ENCODE assay signal across 20 mouse cellular contexts in genomic region chr1:21919276-21919675, GRCm38 (mm10). TPM values are rescaled to one million over a fixed set of nuclear protein-coding genes. Genes with fewer than 3 reads are reported as not detected.
DNase-seq lines count a peak whose midpoint lies in the region; ATAC-seq and TF ChIP-seq lines count a peak whose summit lies in the region.
"Had no signal": no experiment of that assay in that cellular context is flagged by ENCODE, and none has a peak within 500 bp of the region (broad histone marks: within the 10 kb centered on the region; RNA-seq: fewer than 3 reads in every experiment).

No protein-coding gene starts in this region.

- WGBS in kidney, postnatal 0 days: 66% methylated on average over 6 of the region's 6 CpGs
- WGBS in kidney, embryonic 14.5 days: 56% methylated on average over 6 of the region's 6 CpGs
- WGBS in midbrain, embryonic 14.5 days: 35% methylated on average over 6 of the region's 6 CpGs

- DNase-seq in kidney, postnatal 0 days (ENCODE audit: low spot score): peak; percentile 24
- peak; percentile 37 for DNase-seq in Muller cell, postnatal 12 days (ENCODE audit: inconsistent ontology term)
- peak; percentile 6 for DNase-seq in Patski (ENCODE audit: low read depth, low spot score)
- DNase-seq in midbrain, embryonic 14.5 days: peak; percentile 24
- no peak for DNase-seq in right cerebral cortex, postnatal 36 days (ENCODE audit: low spot score in 2 of 2)
- DNase-seq in ovary, postnatal 36 days (ENCODE audit: low spot score): no peak
- DNase-seq in cerebellum, postnatal 10 days: no peak
- DNase-seq: cerebellum, adult 11 months; cerebellum, postnatal 25 days; forebrain, postnatal 0 days; gastrocnemius, postnatal 14 days; heart, adult 2 months; heart, postnatal 14 days; kidney, adult 18-20 months; liver, embryonic 13.5 days; thymus, postnatal 4 days had no signal

- H3K9me3 ChIP-seq in kidney, postnatal 0 days (replicated peaks; ENCODE audit: low read length): no peaks in the 10 kb centered on the region
- no peaks in the 10 kb centered on the region for H3K9me3 ChIP-seq in kidney, embryonic 14.5 days (ENCODE audit: control insufficient read depth, low read length)
- H3K9me3 ChIP-seq in midbrain, embryonic 14.5 days (ENCODE audit: control insufficient read depth, low read length): no peaks in the 10 kb centered on the region
- H3K9me3 ChIP-seq: embryonic facial prominence, embryonic 12.5 days; liver, embryonic 13.5 days had no signal

- no peak overlapping the region for H3K27ac ChIP-seq in kidney, postnatal 0 days
- H3K27ac ChIP-seq in kidney, embryonic 14.5 days (ENCODE audit: low read depth, low read length): no peak overlapping the region
- no peak overlapping the region for H3K27ac ChIP-seq in midbrain, embryonic 14.5 days (replicated peaks; ENCODE audit: low read depth, low read length)
- H3K27ac ChIP-seq: embryonic facial prominence, embryonic 12.5 days; heart, adult 2 months; hindbrain, postnatal 0 days; left cerebral cortex, adult 2 months; liver, embryonic 13.5 days had no signal

- no peak overlapping the region for H3K9ac ChIP-seq in kidney, postnatal 0 days (ENCODE audit: low read depth, low read length)
- no peak overlapping the region for H3K9ac ChIP-seq in kidney, embryonic 14.5 days (ENCODE audit: low read depth, low read length)
- H3K9ac ChIP-seq in midbrain, embryonic 14.5 days (replicated peaks; ENCODE audit: low read length): no peak overlapping the region
- H3K9ac ChIP-seq: embryonic facial prominence, embryonic 12.5 days; forebrain, postnatal 0 days; liver, embryonic 13.5 days had no signal

- H3K27me3 ChIP-seq in kidney, postnatal 0 days (ENCODE audit: insufficient read depth, low read length): no peaks in the 10 kb centered on the region
- no peaks in the 10 kb centered on the region for H3K27me3 ChIP-seq in kidney, embryonic 14.5 days (ENCODE audit: control insufficient read depth, insufficient read depth, low read length)
- peaks cover 4% of the 10 kb centered on the region for H3K27me3 ChIP-seq in Patski
- no peaks in the 10 kb centered on the region for H3K27me3 ChIP-seq in midbrain, embryonic 14.5 days (ENCODE audit: control insufficient read depth, insufficient read depth, low read length)
- H3K27me3 ChIP-seq: embryonic facial prominence, embryonic 12.5 days; liver, embryonic 13.5 days had no signal

- POLR2A ChIA-PET in Patski (lab: Charles Lee): no interaction called here

- H3K36me3 ChIP-seq in kidney, postnatal 0 days (ENCODE audit: insufficient read depth, low read length): no peaks in the 10 kb centered on the region
- H3K36me3 ChIP-seq in kidney, embryonic 14.5 days (ENCODE audit: control insufficient read depth, insufficient read depth, low read length): no peaks in the 10 kb centered on the region
- H3K36me3 ChIP-seq in midbrain, embryonic 14.5 days (ENCODE audit: control insufficient read depth, insufficient read depth, low read length): no peaks in the 10 kb centered on the region
- H3K36me3 ChIP-seq: embryonic facial prominence, embryonic 12.5 days; liver, embryonic 13.5 days had no signal

- no peak overlapping the region for H3K4me2 ChIP-seq in kidney, postnatal 0 days (ENCODE audit: low read length)
- no peak overlapping the region for H3K4me2 ChIP-seq in kidney, embryonic 14.5 days (replicated peaks; ENCODE audit: low read depth, low read length)
- H3K4me2 ChIP-seq in midbrain, embryonic 14.5 days (ENCODE audit: low read length): no peak overlapping the region
- H3K4me2 ChIP-seq: embryonic facial prominence, embryonic 12.5 days; liver, embryonic 13.5 days had no signal

- no peaks in the 10 kb centered on the region for H3K4me1 ChIP-seq in kidney, postnatal 0 days (replicated peaks; ENCODE audit: insufficient read depth, low read length)
- no peaks in the 10 kb centered on the region for H3K4me1 ChIP-seq in kidney, embryonic 14.5 days (ENCODE audit: control insufficient read depth, insufficient read depth, low read length)
- no peaks in the 10 kb centered on the region for H3K4me1 ChIP-seq in midbrain, embryonic 14.5 days (ENCODE audit: control insufficient read depth, insufficient read depth, low read length)
- H3K4me1 ChIP-seq: embryonic facial prominence, embryonic 12.5 days; liver, embryonic 13.5 days had no signal

- H3K4me3 ChIP-seq in kidney, postnatal 0 days (replicated peaks; ENCODE audit: low read depth, low read length): no peak overlapping the region
- no peak overlapping the region for H3K4me3 ChIP-seq in kidney, embryonic 14.5 days (ENCODE audit: low read length)
- H3K4me3 ChIP-seq in midbrain, embryonic 14.5 days (replicated peaks; ENCODE audit: low read depth, low read length): no peak overlapping the region
- H3K4me3 ChIP-seq: embryonic facial prominence, embryonic 12.5 days; heart, adult 2 months; left cerebral cortex, adult 2 months; liver, embryonic 13.5 days had no signal

- in situ Hi-C loops in Patski (cut with MboI; ENCODE audit: low pct_unique_long_range_greater_than_20kb): no loop called here

- no peak for ATAC-seq in kidney, postnatal 0 days (replicated peaks; ENCODE audit: low FRiP score, low read depth)
- ATAC-seq in kidney, embryonic 14.5 days (ENCODE audit: low FRiP score, low TSS enrichment): no peak
- ATAC-seq in Patski: peak; percentile 85
- ATAC-seq in midbrain, embryonic 14.5 days (ENCODE audit: low FRiP score, low TSS enrichment): peak; percentile 37; the same call in 1 of the 2 replicates
- ATAC-seq: forebrain, postnatal 0 days; hindbrain, postnatal 0 days had no signal

- TF ChIP-seq CTCF in kidney, postnatal 0 days (IDR thresholded peaks at IDR 0.05; ENCODE audit: low read depth): no peak
- TF ChIP-seq CTCF in Patski (IDR thresholded peaks at IDR 0.05): no peak

- CTCF ChIA-PET in Patski (lab: Charles Lee): interaction anchor here (0.8 kb wide), 1 partner anchor 16 kb away, joined by 3 read pairs; no protein-coding TSS in a partner anchor

RNA-seq across cellular contexts. Expression of gene Kcnq5, which starts 42.5 kb away (rescaled TPM):
- polyA plus RNA-seq in kidney, postnatal 0 days (2015; fragmentation: Nextera tagmentation; extraction: Ambion mirVana): 0.57 and 0.71 TPM in 2 replicates
- 0.73 and 0.99 TPM in 2 replicates for polyA plus RNA-seq in kidney, embryonic 14.5 days (2014; fragmentation: Nextera tagmentation; extraction: Ambion mirVana)
- polyA plus RNA-seq in Patski (2021): 0.95 TPM
- polyA plus RNA-seq in midbrain, embryonic 14.5 days (2014; fragmentation: Nextera tagmentation; extraction: Ambion mirVana): 1.2 and 1.4 TPM in 2 replicates

Comparison
In these comparisons a context has a peak if more than half of its experiments do, and no peak if none do; other contexts are left out.
1. ATAC-seq: peak in Patski (single experiment) and midbrain, embryonic 14.5 days (single experiment); none in kidney, postnatal 0 days (single experiment) and kidney, embryonic 14.5 days (single experiment).
2. DNase-seq: peak in kidney, postnatal 0 days (single experiment), Muller cell, postnatal 12 days (single experiment), Patski (single experiment) and midbrain, embryonic 14.5 days (single experiment); none in right cerebral cortex, postnatal 36 days (0 of 2), ovary, postnatal 36 days (single experiment) and cerebellum, postnatal 10 days (0 of 2).